Mouse (Mus musculus) brain, embryonic 18.5 days (tissue): Measurements from ENCODE around the gene Als2cr12.
"Not testable (repeated sequence)": the region's sequence is repeated elsewhere in the genome, so short reads cannot be mapped to it uniquely, and the experiment has no call there.

Source experiments
- DNase-seq: peaks from one replicate; pipeline ENCODE4 v3.0.0-alpha.2; 2012; ENCODE audit warnings: low read depth, low spot score

Gene Als2cr12

GRCm38 (mm10) chr1:58690006-58690744, 5.6 kb downstream of the Als2cr12 start:
- DNase-seq, result no peak

DNA sequence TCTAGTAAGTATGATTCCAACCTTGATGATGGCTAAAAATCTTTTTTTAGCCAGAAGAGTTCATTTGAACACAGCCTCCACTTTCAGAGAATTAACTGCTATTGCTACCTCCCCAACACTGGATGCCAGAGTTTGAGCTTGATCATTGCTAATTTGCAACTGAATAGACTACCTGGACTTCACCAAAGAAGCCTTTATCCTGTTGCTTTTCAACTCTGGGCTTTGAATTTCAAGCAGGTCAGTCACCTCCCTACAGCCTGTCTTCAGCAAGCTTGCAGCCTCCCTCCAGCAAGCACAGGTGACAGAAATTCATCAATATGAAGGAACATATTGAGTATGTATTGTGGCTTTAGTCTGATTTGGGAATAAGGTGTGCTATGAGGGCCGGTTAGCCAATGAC, 6.4 kb downstream of the Als2cr12 start:
- no peak for DNase-seq

- DNase-seq, result not testable (repeated sequence)
These were observed 17.4 kb downstream of the Als2cr12 start for GRCm38 (mm10) chr1:58678412-58678811.

DNA sequence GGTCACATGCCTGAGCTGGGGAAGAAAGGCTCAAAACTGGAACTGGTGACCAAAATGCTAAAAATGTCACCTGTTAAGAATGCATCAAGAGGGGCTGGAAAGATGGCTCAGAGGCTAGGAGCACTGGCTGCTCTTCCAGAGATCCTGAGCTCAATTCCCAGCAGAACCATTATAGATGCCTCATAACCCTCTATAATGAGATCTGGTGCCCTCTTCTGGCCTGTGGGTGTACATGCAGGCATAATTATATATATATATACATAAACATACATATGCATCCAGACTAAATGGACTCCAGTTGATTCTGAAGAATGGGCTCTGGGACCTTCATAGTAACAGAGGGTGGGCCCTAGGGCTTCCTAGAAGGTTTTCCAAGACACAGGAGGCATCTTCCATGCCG, 18.2 kb downstream of the Als2cr12 start:
- DNase-seq, result no peak

DNA sequence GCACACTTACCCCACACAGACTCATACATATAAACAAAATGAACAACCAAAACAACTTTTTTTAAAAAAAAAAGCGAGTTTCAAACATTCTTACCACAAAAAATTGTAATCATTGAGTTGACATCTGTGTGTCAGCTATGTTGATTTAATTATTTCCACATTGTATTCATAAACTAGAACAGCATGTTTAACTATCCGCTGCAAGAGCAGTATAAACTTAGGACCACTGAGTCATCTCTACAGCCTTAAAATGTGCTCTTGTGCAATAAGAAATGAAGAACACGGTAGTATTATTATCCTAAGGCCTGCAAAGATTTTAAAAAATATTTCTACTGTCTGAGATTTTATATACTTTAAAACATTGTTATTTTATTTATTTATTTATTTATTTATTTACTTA, 20.8 kb downstream of the Als2cr12 start:
- no peak for DNase-seq

GRCm38 (mm10) chr1:58672116-58672515, 23.7 kb downstream of the Als2cr12 start:
- DNase-seq, result no peak

- DNase-seq, result not testable (repeated sequence)
These were observed 26.2 kb downstream of the Als2cr12 start for GRCm38 (mm10) chr1:58669635-58670034.

DNA sequence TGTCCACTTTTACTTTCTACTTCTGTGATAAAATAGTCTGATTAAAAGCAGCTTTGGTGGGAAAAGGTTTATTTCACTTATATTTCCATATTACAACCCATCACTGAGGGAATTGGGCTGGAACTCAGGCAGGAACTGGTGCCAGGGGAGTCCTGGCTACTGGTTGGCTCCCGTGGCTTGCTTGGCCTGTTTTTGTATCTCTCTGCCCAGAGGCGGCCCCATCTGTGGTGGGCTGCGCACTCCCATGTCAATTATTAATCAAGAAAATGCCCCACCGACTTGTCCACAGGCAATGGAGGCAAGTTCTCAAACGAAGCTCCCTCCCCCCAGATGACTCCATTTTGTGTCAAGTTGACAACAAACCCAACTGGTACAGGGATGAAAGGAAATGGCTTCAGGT, 27.6 kb downstream of the Als2cr12 start:
- DNase-seq, result no peak

DNA sequence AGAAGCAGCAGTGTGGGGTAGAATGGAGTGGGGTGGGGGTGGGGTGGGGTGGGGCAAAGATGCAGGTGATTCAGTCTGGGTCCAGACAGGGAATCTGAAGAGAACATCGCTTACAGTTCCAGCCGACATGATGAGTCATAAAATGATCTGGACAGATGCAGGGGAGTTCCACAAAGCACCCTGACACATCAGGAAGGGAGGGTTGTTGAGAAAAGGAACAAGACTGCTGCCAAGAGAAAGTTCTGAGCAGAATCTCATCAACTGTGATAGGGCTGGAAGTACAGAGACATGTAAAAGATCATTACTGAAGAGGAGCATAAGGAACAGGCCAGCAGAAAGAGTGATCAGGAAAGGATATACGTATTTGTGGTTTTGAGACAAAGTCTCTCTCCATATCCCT, 32.4 kb downstream of the Als2cr12 start:
- not testable (repeated sequence) for DNase-seq

GRCm38 (mm10) chr1:58662671-58663070, 33.1 kb downstream of the Als2cr12 start:
- DNase-seq, result not testable (repeated sequence)

DNA sequence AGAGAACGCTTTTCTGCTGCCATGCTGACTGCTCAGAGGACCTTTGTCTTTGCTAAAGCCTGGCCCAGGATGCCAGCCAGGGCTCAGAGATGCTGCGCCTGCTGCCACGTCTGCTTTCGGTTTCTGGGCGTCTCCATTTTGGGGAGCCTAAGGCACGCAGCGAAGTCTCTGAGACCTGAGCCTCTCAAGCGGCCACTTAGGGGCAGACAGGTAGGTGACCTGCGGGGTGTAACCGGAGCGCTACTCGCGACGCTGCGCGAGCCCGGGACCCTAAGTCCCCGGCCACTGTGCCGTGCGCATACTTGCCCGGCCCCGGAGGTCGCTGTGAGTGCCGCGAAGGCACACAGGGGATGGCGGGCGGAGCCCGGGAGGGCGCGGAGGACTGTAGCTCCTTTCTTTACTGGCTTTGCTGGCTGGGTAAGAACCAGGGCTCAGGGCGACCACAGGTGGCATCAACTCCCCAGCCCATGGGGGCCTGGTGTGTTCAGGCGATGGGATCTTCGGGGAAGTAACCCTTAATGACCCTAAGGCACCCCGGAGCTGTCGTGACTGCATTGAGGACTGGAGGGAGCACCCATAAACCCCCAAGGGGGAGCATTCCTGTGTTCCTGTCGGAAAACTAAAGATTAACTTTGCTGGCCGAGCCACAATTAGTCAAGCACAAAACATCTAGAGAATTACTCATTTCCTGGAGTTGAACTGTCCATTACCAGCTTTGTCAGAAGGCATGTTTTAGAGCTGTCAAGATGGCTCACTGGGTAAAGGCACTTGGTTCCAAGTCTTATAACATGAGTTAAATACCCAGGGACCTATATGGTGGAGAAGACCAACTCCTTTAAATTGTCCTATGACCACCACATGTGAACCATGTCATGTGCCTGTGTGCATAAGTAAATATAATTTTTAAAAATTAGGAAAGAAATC, 43.0 kb downstream of the Als2cr12 start:
- DNase-seq, result peak; percentile 3

- not testable (repeated sequence) for DNase-seq
These were observed 44.0 kb downstream of the Als2cr12 start for GRCm38 (mm10) chr1:58651571-58652456.

GRCm38 (mm10) chr1:58628847-58629246, 66.9 kb downstream of the Als2cr12 start:
- not testable (repeated sequence) for DNase-seq

DNA sequence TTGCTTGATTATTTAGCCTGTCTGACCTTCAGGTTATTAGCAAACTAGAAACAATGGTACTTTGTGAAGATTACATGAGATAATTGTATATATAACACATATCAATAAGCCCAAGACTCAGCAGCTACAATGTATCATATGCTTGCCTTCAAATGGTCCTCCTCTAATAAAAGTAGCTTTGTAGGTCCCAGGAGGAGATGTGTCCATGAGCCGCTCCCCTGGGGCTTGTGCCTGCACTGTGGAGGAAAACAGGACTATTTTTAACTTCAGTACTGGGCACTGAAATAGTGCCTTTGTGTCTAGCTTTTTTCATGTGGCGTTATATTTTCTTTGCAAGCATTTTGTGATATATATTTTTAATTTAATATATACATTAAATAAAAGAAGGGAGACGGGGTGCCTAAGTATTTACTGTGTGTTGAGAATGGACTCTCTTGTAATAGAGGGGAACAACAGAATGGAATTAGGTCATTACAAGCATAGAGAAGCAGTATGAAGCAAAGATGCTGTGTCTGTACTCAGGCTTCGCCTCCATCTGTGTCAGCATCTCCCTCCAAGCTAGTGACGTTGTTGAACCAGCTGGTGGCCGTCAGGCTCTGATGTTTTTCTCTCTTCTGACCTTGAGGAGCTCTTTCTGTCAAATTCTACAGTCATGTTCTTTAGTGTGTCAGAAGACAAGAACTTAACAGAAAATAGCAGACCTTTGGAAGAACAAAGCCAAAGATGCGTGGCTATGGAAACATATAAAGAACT, 73.6 kb downstream of the Als2cr12 start:
- no peak for DNase-seq

- DNase-seq, result no peak
These were observed 74.5 kb downstream of the Als2cr12 start for GRCm38 (mm10) chr1:58621251-58621650.

GRCm38 (mm10) chr1:58618766-58619165, 77.0 kb downstream of the Als2cr12 start:
- no peak for DNase-seq

GRCm38 (mm10) chr1:58617978-58618668, 77.7 kb downstream of the Als2cr12 start:
- no peak for DNase-seq

DNA sequence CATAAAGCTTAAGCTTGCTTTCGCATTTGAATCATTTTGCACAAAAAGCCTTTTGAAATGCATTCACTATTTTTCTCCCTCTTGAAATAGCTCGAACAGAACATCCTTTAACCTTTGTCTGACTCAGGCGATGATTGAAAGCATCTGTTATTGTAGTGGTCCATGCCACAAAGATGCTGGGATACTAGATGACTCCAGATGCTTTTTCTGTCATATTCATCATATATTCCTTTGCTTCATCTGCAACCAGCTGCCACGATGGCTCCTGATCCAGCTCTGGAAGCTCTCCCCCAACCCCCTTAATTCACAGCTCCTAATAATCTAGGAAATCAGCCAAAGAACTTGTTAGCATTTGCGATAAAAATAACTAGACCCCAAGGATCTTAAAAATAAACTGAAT, 78.7 kb downstream of the Als2cr12 start:
- DNase-seq, result no peak

DNA sequence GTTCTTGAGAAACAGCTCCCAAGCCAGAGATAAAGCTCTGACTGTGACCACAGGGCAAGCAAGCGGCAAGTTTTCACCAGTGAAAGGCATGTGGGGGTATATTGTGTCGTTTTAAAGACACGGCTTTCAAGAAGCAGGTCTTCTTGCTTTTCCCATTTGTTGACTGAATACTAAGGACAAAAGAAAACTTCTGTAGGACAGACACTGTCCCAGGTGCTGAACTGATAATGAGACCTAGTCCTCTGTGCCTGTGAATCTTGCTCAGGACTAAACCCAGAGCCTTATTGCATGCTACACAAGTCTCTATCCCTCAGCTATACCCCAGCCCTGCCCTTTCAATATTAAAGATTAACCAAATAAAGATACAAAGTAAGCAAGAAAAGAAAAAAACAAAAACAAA, 79.6 kb downstream of the Als2cr12 start:
- no peak for DNase-seq

DNA sequence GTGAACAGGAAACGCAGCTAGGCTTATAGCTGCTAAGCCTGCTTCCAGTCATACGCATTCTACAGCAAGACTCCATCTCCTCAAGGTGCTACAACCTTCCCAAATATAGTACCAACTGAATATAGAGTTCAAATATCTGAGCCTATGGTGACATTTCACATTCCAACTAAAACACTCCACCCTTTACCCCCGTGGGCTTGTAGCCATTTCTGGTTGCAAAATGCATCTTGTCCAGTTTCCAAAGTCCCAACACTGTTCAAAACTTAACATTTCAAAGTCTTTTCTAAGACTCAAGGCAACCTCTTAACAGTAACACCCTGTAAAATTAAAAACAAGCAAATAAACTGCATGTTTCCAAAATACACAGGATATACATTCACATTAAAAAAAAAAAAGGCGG, 80.6 kb downstream of the Als2cr12 start:
- no peak for DNase-seq
